In the genomic region with DNA sequence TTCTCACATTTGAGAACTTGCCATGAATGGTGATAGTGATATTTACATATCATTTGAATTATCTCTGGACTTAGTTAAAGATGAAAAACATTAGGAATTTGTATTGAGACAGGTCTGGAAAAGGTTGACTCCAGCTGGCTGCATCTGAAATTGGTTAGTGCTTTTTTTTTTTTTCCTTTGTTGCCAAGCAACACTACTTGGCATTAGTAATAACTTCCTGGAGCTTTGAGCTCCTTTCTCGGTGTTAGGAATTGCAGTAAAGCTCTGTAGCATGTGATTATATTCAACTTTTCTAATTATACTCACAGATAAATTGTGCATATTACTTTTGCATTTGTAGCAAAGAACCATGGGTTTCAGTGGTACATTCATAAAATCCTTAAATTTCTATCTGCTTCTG, we compare ENCODE assay signal across 15 mouse cellular contexts.
A peak's percentile ranks its signal among the peaks of the same experiment; 100 is the strongest.
DNase-seq lines count a peak whose midpoint lies in the region; ATAC-seq and TF ChIP-seq lines count a peak whose summit lies in the region.
"Had no signal": no experiment of that assay in that cellular context is flagged by ENCODE, and none has a peak within 500 bp of the region (broad histone marks: within the 10 kb centered on the region; RNA-seq: fewer than 3 reads in every experiment).

No protein-coding gene starts in this region.

- no peak overlapping the region for H3K9ac ChIP-seq in hindbrain, postnatal 0 days (replicated peaks; ENCODE audit: low read length)
- H3K9ac ChIP-seq in midbrain, embryonic 14.5 days (replicated peaks; ENCODE audit: low read length), result no peak overlapping the region
- no peak overlapping the region for H3K9ac ChIP-seq in embryonic facial prominence, embryonic 13.5 days
- H3K9ac ChIP-seq in intestine, embryonic 15.5 days, result no peak overlapping the region
- H3K9ac ChIP-seq: limb, embryonic 15.5 days; lung, embryonic 14.5 days; stomach, embryonic 15.5 days had no signal

- H3K4me2 ChIP-seq in hindbrain, postnatal 0 days (ENCODE audit: low read depth, low read length), result no peak overlapping the region
- no peak overlapping the region for H3K4me2 ChIP-seq in midbrain, embryonic 14.5 days (ENCODE audit: low read length)
- no peak overlapping the region for H3K4me2 ChIP-seq in embryonic facial prominence, embryonic 13.5 days
- H3K4me2 ChIP-seq in intestine, embryonic 15.5 days (replicated peaks), result no peak overlapping the region
- H3K4me2 ChIP-seq: heart, embryonic 11.5 days; limb, embryonic 15.5 days; lung, embryonic 14.5 days; stomach, embryonic 15.5 days had no signal

- WGBS in hindbrain, postnatal 0 days, result 14% methylated on average over 1 of the region's 1 CpGs
- WGBS in hindbrain, embryonic 10.5 days, result 34% methylated on average over 1 of the region's 1 CpGs
- 12% methylated on average over 1 of the region's 1 CpGs for WGBS in midbrain, embryonic 14.5 days
- WGBS in midbrain, embryonic 10.5 days, result 28% methylated on average over 1 of the region's 1 CpGs
- WGBS in embryonic facial prominence, embryonic 13.5 days, result 8% methylated on average over 1 of the region's 1 CpGs
- 31% methylated on average over 1 of the region's 1 CpGs for WGBS in intestine, embryonic 15.5 days

- TF ChIP-seq CTCF in hindbrain, postnatal 0 days (IDR thresholded peaks at IDR 0.05; ENCODE audit: low read depth), result no peak

- DNase-seq in hindbrain, postnatal 0 days (ENCODE audit: low spot score), result peak; percentile 24
- DNase-seq in hindbrain, embryonic 10.5 days (ENCODE audit: low spot score), result no peak
- peak; percentile 24 for DNase-seq in midbrain, embryonic 14.5 days
- no peak for DNase-seq in midbrain, embryonic 10.5 days (ENCODE audit: low spot score)
- peak; percentile 34 for DNase-seq in telencephalon, adult 2 months (ENCODE audit: low read depth, low spot score)
- DNase-seq: cerebellum, postnatal 25 days; gastrocnemius, postnatal 25 days; lung, embryonic 14.5 days; thymus, postnatal 14 days had no signal

- no peaks in the 10 kb centered on the region for H3K4me1 ChIP-seq in hindbrain, postnatal 0 days (ENCODE audit: insufficient read depth, low read length)
- no peaks in the 10 kb centered on the region for H3K4me1 ChIP-seq in hindbrain, embryonic 10.5 days (replicated peaks)
- no peaks in the 10 kb centered on the region for H3K4me1 ChIP-seq in midbrain, embryonic 14.5 days (ENCODE audit: control insufficient read depth, insufficient read depth, low read length)
- peaks cover 6% of the 10 kb centered on the region; the same call in 1 of the 2 replicates for H3K4me1 ChIP-seq in midbrain, embryonic 10.5 days
- peaks cover 10% of the 10 kb centered on the region; the same call in 1 of the 2 replicates for H3K4me1 ChIP-seq in embryonic facial prominence, embryonic 13.5 days
- no peaks in the 10 kb centered on the region for H3K4me1 ChIP-seq in intestine, embryonic 15.5 days (replicated peaks)
- H3K4me1 ChIP-seq: stomach, embryonic 15.5 days had no signal

- H3K36me3 ChIP-seq in hindbrain, postnatal 0 days (ENCODE audit: insufficient read depth, low read length), result no peaks in the 10 kb centered on the region
- H3K36me3 ChIP-seq in hindbrain, embryonic 10.5 days, result no peaks in the 10 kb centered on the region
- no peaks in the 10 kb centered on the region for H3K36me3 ChIP-seq in midbrain, embryonic 14.5 days (ENCODE audit: control insufficient read depth, insufficient read depth, low read length)
- no peaks in the 10 kb centered on the region for H3K36me3 ChIP-seq in midbrain, embryonic 10.5 days
- no peaks in the 10 kb centered on the region for H3K36me3 ChIP-seq in embryonic facial prominence, embryonic 13.5 days
- no peaks in the 10 kb centered on the region for H3K36me3 ChIP-seq in intestine, embryonic 15.5 days
- H3K36me3 ChIP-seq: limb, embryonic 15.5 days; stomach, embryonic 15.5 days had no signal

- no peak for ATAC-seq in hindbrain, postnatal 0 days
- no peak for ATAC-seq in midbrain, embryonic 14.5 days (ENCODE audit: low FRiP score, low TSS enrichment)
- ATAC-seq in embryonic facial prominence, embryonic 13.5 days (ENCODE audit: insufficient number of reproducible peaks, insufficient read depth, low FRiP score, low TSS enrichment, low read depth), result no peak
- no peak for ATAC-seq in intestine, embryonic 15.5 days
- ATAC-seq: activated CD4-positive, CD25-positive, alpha-beta regulatory T cell, adult 4 months had no signal

- H3K27ac ChIP-seq in hindbrain, postnatal 0 days, result no peak overlapping the region
- no peak overlapping the region for H3K27ac ChIP-seq in hindbrain, embryonic 10.5 days
- no peak overlapping the region for H3K27ac ChIP-seq in midbrain, embryonic 14.5 days (replicated peaks; ENCODE audit: low read depth, low read length)
- no peak overlapping the region for H3K27ac ChIP-seq in midbrain, embryonic 10.5 days (replicated peaks)
- H3K27ac ChIP-seq in embryonic facial prominence, embryonic 13.5 days, result peak overlapping the region; percentile 55; the same call in 1 of the 2 replicates
- no peak overlapping the region for H3K27ac ChIP-seq in intestine, embryonic 15.5 days
- H3K27ac ChIP-seq: limb, embryonic 15.5 days; stomach, embryonic 15.5 days had no signal

- H3K9me3 ChIP-seq in hindbrain, postnatal 0 days (ENCODE audit: low read length), result no peaks in the 10 kb centered on the region
- no peaks in the 10 kb centered on the region for H3K9me3 ChIP-seq in hindbrain, embryonic 10.5 days
- no peaks in the 10 kb centered on the region for H3K9me3 ChIP-seq in midbrain, embryonic 14.5 days (ENCODE audit: control insufficient read depth, low read length)
- H3K9me3 ChIP-seq in midbrain, embryonic 10.5 days (replicated peaks), result no peaks in the 10 kb centered on the region
- H3K9me3 ChIP-seq in embryonic facial prominence, embryonic 13.5 days, result no peaks in the 10 kb centered on the region
- no peaks in the 10 kb centered on the region for H3K9me3 ChIP-seq in intestine, embryonic 15.5 days
- H3K9me3 ChIP-seq: limb, embryonic 15.5 days; stomach, embryonic 15.5 days had no signal

- H3K27me3 ChIP-seq in hindbrain, postnatal 0 days (ENCODE audit: insufficient read depth, low read length), result no peaks in the 10 kb centered on the region
- no peaks in the 10 kb centered on the region for H3K27me3 ChIP-seq in hindbrain, embryonic 10.5 days (ENCODE audit: insufficient read depth, poor library complexity, severe bottlenecking)
- no peaks in the 10 kb centered on the region for H3K27me3 ChIP-seq in midbrain, embryonic 14.5 days (ENCODE audit: control insufficient read depth, insufficient read depth, low read length)
- no peaks in the 10 kb centered on the region for H3K27me3 ChIP-seq in midbrain, embryonic 10.5 days (ENCODE audit: low read depth, poor library complexity, severe bottlenecking)
- no peaks in the 10 kb centered on the region for H3K27me3 ChIP-seq in embryonic facial prominence, embryonic 13.5 days
- H3K27me3 ChIP-seq in intestine, embryonic 15.5 days (replicated peaks), result no peaks in the 10 kb centered on the region
- H3K27me3 ChIP-seq: limb, embryonic 15.5 days; stomach, embryonic 15.5 days had no signal

- no peak overlapping the region for H3K4me3 ChIP-seq in hindbrain, postnatal 0 days (ENCODE audit: low read length)
- H3K4me3 ChIP-seq in hindbrain, embryonic 10.5 days, result no peak overlapping the region
- no peak overlapping the region for H3K4me3 ChIP-seq in midbrain, embryonic 14.5 days (replicated peaks; ENCODE audit: low read depth, low read length)
- no peak overlapping the region for H3K4me3 ChIP-seq in midbrain, embryonic 10.5 days
- H3K4me3 ChIP-seq in embryonic facial prominence, embryonic 13.5 days, result no peak overlapping the region
- H3K4me3 ChIP-seq in intestine, embryonic 15.5 days (replicated peaks), result no peak overlapping the region
- H3K4me3 ChIP-seq: limb, embryonic 15.5 days; stomach, embryonic 15.5 days had no signal

Comparison
In these comparisons a context has a peak if more than half of its experiments do, and no peak if none do; other contexts are left out.
1. DNase-seq: peak in hindbrain, postnatal 0 days (single experiment), midbrain, embryonic 14.5 days (single experiment) and telencephalon, adult 2 months (single experiment); none in hindbrain, embryonic 10.5 days (single experiment) and midbrain, embryonic 10.5 days (single experiment).